Mouse (Mus musculus): ENCODE data around the gene Cacna2d1. TPM values are rescaled to one million over a fixed set of nuclear protein-coding genes. Genes with fewer than 3 reads are reported as not detected.

The Cacna2d1 gene
- polyA plus RNA-seq, 1 experiment, result not detected

DNA sequence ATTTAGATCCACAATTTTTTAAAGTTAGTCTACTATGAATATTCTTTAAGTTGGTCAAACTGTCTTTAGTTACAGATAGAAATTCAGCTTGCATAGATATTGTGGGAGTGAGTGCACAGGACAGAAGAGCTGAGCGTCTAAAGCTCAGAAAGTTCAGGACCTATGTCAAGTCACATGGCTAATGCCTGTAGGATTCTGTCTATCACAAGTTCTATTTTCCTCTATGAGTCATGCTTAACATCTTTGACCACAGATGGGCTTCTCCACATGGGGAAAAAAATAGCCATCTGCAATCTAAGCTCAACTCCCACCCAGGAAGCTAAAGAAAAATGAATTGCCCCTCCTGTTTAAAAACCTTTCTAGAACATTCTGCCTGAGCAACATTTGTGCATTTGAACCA lies 483.5 kb downstream of the Cacna2d1 start:
- TF ChIP-seq GATA1 (IDR thresholded peaks at IDR 0.05; ENCODE audit: borderline replicate concordance, low read length) (no peak), FLI1 (IDR thresholded peaks at IDR 0.05; ENCODE audit: low read length) (no peak)

DNA sequence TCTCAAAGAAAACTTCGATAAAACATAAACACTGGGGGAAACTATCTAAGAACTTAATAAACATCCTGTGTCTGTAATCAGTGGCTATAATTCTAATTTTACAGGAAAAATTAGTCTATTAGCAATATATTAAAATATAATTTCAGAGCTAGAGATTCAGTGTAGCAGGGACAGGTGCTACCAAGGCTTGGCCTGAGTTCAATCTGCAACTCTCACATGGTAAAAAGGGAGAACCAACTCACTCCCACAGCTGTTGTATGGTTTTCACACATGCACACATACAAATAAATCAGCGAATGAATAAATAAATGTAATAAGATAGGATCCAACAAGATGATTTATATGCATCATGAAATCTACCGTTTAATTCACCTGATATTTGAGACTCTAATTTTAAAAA lies 484.0 kb downstream of the Cacna2d1 start:
- peaks cover 16% of the 10 kb centered on the region for H3K4me1 ChIP-seq
- H3K36me3 ChIP-seq (replicated peaks; ENCODE audit: low read length), result no peaks in the 10 kb centered on the region
- no peak overlapping the region for H3K4me3 ChIP-seq (replicated peaks)
- H3K9me3 ChIP-seq, result no peaks in the 10 kb centered on the region
- no peaks in the 10 kb centered on the region for H3K27me3 ChIP-seq (replicated peaks)
- TF ChIP-seq FLI1 (IDR thresholded peaks at IDR 0.05; ENCODE audit: low read length) (no peak), GATA1 (IDR thresholded peaks at IDR 0.05; ENCODE audit: borderline replicate concordance, low read length) (no peak)

More for the DNA sequence above, 483.5 kb downstream of the Cacna2d1 start:
- Histone ChIP-seq H3K4me1 (peaks cover 16% of the 10 kb centered on the region), H3K36me3 (replicated peaks; ENCODE audit: low read length) (no peaks in the 10 kb centered on the region), H3K9me3 (no peaks in the 10 kb centered on the region), H3K4me3 (replicated peaks) (no peak overlapping the region), H3K27me3 (replicated peaks) (no peaks in the 10 kb centered on the region)

Other genes with a start within 250 kb of the Cacna2d1 start
- not detected in 2 replicates for gene Speer4c, start 220.4 kb upstream of the Cacna2d1 start, polyA plus RNA-seq (2012; ENCODE audit: insufficient read depth, low replicate concordance)

Data from megakaryocyte, embryonic 14.5 days (primary cell).